Mouse (Mus musculus): Measurements from ENCODE around the gene Txn1.

The Txn1 gene

DNA sequence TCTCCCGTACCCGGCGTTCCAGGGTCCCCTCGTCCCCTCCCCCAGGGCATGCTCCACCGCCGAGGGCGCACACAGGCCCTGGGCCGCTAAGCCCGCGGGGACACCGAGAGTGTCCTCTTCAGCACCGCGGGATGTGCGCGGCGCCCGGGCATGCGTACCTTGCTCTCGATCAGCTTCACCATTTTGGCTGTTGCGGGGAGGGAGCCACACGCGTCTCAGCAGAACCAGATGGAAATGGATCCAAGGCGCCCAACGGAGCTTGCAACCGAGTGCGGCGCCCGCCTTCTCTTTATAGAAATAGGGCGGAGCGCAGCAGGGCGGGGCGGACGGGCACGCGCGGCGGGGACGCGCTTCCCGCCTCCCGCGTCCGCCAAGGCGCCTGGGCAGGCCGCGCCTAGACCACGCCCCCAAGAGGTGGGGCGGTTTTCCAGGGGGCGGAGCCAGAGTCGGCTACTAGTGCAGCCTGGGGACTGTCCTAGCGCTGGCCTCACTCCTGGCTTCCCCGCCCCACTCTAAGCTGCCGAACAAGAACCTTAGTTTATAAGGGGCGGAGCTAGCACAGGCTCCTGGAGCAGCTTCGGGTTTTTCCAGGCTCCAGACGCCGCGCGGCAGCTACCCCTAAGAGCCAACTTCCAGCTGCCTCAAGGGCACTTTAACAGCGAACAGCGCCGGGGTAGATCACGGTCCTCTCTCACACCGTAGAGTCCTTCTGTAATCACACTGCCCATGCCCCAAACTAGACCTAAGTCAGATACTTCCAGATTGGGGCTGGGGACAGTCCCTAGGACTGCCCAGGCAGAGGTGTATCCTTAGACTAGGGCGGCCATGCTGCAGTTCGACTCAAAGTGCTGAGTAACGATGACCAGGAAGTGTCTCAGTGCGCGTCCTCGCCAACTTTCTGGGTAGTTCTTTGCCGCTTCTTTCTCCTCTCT, at the start of gene Txn1:
Gene Txn1, minus strand, starts transcription at position 383 of the 932 bp plus-strand sequence.
- DNase-seq (ENCODE audit: low spot score) = peak; percentile 97

DNA sequence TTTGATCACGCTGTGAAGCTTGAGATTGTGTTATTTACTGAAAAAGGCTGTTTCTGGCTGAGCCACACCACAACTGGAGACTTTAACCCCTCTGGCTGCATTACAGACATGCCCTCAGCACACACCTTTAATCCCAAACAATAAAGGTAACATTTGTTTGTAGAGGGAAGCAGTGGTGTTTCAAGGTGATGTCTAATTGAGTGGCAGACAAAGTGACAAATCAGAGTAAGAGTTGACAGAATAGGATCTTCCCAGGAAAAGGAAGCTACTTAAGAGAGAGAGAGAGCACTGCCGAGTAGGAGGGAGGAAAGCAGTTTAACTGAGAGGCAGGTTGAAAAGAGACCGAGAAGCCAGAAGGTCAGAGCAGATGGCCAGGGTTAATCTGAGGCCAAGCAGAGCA, 47.3 kb upstream of the Txn1 start:
- DNase-seq (ENCODE audit: low spot score) = no peak

DNA sequence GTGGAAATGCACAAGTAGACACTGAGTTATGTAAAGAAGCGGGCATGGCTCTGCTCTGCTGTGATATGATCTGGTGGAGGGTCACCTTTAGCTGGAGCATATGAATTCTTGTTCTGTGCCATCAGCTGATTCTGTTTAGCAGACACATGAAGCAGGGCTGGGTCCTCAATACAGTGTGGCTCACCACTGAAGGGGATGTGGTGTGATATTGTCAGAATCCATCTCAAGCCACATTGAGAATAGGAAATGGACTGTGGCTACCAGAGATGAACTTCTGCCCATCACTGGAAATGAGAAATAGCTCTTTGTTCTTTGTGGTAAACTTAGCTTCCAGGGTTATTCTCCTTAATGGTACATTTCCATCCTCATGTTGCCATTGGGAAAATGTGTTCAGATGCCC, 35.2 kb upstream of the Txn1 start:
- no peak for DNase-seq (ENCODE audit: low spot score)

DNA sequence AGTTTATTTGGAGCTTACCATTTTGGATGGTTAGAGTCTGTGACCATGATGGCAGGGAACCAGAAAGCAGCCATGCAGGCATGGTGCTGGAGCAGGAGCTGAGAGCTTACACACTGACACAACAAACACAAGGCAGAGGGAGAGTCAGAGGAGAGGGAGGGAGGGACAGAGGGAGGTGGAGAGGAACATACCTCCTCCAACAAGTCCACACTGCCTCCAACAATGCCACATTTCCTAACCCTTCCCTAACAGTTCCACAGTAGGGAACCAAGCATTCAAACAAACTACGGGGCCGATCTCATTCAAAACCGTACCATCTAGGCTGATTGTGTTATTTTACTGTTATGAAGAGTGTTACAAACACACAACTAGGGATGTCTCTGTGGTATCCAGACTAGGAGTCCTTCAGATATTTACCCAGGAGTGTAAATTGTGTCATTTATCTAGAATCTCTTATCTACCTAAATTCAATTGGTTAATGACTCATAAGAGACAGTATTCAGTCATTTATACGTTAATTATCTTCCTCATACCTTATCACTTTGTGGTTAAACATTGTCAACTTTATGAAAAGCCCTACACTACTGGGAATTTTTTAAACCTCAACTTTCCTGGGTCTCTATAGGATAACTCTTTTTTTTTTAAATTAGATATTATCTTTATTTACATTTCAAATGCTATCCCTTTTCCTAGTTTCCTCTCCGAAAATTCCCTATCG, 18.3 kb upstream of the Txn1 start:
- DNase-seq (ENCODE audit: low spot score) = no peak

DNA sequence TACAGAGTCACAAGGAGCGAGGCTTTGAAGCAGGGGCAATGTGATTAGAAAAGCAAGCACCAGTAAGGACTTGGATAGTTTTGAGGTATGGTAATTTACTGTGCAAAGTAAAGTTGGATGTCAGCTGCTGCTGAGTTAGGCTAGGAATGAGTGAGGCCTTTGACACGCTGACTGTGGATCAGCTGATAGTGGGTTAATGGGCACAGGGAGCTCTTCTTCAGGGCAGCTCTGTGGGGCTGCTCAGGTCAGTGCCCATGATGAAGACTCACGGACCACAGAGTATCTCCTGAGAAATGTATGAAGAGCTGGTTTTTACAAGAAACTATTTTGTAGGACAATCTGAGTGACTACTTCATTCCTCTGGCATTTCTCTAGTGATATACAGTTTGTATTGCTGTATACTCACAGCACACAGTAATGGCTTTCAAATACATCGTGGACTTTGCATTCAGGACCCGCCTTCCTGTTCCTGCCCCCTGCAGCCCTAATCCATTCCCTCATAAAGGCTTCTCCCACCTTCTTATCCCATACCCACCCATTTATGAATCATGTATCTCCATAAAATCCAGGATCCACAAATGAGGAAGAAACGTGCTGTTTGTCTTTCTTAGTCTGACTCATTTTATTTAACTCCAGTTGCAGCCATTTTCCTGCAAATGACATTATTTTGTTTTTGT, 17.5 kb upstream of the Txn1 start:
- DNase-seq (ENCODE audit: low spot score) = no peak

GRCm38 (mm10) chr4:57970285-57970684, 14.1 kb upstream of the Txn1 start:
- no peak for DNase-seq (ENCODE audit: low spot score)

DNA sequence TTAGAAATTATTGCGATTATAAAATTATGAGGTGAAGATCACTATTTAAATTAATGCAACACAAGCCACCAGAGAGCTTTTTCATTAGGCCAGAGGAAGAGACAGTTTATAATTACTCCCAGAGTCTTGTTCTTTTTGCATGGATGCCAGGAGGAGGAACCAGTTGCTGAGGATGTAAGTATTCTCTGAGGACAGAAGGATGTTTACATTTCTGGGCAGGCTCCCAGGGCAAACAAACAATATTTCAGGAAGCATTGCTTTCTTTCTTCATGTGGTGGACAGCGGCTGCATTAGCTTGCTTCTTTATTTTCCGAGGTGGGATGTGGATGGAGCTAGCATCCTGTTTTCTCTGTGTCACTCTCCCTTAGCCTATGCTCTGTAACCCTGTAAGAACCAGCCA, 11.0 kb upstream of the Txn1 start:
- DNase-seq (ENCODE audit: low spot score) = no peak

DNA sequence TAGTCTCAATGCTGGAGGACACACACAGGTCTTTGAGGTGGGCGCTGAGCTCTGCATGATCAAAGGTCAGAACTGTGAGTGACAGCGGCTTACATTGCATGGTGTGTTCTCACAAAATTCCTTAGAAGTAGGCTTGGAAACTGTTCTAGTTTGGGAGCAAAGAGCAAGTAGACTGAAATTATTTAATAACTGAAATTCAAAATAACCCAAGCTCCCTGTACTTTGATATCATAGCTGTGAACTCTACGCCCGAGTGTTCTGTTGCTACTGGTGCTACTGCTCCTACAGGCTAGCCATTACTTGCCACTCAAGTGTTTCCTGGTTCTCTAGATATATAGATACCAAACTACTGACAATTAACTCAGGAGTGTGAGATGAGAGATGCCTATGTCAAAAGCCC, 9.3 kb upstream of the Txn1 start:
- no peak for DNase-seq (ENCODE audit: low spot score)

DNA sequence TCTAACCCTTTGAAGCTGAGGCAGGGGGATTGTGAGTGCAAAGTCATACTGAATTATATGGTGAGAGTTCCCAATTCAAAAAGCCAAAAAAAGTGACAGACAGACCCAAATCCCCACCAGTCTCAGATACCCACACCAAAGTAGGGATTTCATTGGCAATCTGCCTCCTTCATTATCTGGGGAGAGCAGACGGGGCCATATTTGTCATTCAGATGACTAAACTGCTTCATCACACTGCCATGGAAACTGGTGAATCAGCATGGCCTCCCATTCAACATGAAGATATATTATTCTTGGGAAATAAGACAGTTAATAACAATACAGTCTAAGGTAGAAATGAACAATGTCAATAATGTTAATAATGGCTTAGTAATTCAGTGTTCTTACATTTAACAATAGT, 7.9 kb upstream of the Txn1 start:
- no peak for DNase-seq (ENCODE audit: low spot score)

DNA sequence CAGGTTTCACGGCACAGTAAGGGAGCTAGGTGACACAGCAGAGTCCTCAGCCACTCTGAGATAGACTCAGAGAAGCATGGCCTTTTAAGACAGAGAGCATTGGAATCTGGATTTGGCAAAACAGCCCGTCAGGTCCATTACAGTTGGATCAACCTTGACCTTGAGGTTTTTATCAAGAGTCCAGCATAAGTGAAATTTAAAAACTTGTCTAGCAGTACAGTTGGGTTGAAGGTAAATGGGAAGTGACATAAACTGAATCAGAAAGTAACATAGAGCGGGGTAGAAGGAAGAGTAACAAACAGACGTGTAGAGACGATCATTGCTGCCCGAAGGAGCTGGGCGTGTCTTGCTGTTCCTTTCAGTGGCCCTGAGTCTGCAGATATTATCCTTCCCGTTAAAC, 2.8 kb upstream of the Txn1 start:
- no peak for DNase-seq (ENCODE audit: low spot score)

GRCm38 (mm10) chr4:57958098-57958497, 1.9 kb upstream of the Txn1 start:
- DNase-seq (ENCODE audit: low spot score) = no peak

DNA sequence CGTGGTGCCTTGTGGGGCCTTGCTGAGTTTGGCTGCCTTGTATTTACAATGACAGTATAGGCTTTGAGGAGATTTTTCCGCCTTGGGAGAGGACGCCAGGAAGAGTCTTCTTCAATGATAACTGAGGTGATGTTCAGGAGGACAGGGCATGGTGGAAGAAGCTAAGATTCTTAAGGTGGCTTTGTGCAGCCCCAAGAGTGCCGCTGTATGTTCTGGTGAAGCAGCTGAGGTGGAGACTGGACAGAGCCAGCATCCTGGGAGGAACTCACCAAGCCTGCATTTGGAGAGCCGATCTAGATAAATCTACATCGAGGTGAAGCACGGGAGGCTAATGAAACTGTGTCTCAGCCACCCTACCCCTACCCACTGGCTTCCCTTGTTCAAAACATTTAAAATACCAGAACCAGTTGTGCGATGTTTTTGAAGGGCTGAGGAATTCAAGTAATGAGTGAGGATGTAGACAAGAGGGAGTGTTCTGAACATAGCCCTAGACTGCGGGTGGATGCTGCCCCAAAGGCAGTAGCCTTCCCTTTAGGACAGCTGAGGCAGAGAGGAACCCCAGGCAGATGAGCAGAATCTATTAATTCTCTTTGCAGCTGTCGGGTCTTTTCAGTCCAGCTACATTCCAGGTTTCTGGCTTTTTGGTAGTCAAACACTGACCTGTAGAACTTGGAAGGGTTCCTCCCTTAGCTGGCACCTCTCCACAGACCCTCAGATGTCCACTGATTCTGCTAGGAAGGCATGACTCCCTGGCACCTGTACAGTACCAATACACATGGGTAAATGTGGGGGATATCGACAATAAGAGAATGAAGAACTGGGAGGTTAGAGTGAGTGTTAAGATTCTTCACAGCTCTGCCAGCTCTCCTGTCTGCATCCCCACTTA, 1.2 kb upstream of the Txn1 start:
- no peak for DNase-seq (ENCODE audit: low spot score)

DNA sequence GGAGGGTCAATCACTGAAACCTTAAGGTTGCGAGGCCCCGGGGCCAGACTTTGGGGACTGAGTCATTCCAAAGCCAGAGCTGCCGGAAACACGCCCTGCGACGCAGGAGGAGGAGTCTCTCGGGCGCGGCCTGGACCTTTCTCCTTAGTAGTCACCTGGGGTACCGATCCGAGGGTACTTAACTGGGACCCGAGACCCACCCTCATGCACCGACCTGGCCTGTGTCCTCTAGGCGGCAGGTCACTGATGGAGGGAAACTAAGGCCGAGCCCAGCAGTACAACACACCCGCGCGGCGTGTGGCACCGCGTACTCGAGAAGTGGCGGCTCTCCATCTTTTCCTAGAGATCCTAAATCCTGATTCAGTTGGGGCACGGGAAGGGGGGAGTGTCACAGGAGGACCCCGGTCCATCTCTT, 660 bp downstream of the Txn1 start:
- peak; percentile 21 for DNase-seq (ENCODE audit: low spot score)

- DNase-seq (ENCODE audit: low spot score) = no peak
Observed at GRCm38 (mm10) chr4:57954991-57955390, 1.2 kb downstream of the Txn1 start.

DNA sequence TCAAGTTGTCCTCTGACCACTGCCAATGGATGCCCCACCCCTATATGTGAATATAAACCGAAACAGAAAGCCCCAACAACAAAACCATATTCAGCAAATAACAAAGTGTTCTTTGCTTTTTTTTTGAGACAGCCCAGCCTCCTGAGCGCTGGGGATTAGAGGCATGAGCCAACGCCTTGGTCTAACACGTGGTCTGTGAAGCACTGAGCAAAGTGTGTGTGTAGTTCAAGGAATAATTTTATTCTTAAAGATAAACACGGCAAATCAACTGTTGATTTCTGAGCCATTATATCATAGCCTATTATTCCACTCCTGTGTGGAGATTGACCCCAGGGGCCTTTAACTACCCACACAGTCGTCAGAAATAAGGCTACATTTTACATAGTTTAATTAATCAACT, 1.6 kb downstream of the Txn1 start:
- DNase-seq (ENCODE audit: low spot score) = no peak

- DNase-seq (ENCODE audit: low spot score) = no peak
Observed at GRCm38 (mm10) chr4:57953796-57954195, 2.4 kb downstream of the Txn1 start.

GRCm38 (mm10) chr4:57952891-57953290, 3.3 kb downstream of the Txn1 start:
- no peak for DNase-seq (ENCODE audit: low spot score)

- DNase-seq (ENCODE audit: low spot score) = no peak
Observed at GRCm38 (mm10) chr4:57952416-57952815, 3.8 kb downstream of the Txn1 start.

DNA sequence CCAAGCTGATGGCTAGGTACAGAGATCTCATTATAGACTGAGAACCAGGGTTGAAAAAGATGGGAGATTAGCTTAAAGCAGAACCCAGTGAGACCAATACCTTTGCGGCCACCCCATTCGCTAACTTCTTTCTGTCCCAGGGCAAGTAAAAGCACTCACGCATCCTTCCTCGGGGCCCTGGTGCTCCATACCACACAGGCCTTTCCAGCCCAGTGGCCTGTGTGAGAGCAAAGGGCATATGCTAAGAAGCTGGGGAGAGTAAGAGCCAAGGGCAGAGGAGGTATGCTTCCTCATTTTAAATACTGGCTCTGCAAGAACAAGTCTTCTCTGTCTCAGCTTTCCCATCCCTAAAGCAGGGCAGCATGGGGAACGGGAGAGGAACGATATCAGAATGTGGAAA, 6.3 kb downstream of the Txn1 start:
- DNase-seq (ENCODE audit: low spot score) = no peak

DNA sequence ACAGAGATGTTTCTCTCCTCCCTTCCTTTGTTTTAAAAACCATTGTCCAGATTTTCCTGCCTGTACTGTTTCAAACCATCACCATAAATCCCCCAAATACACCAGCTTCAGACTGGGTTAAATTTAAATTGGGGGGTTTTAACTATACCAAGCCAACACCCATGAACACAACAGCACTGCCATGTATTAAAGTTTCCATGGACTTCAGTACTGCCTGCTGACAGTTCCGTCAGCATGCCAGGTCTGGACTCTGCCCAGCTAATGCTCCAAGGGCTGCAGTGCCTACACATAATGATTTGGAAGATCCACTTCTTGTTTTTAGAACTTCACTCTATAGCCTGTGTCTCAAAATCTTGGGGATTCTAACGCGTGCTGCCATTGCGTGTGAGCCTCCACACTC, 8.7 kb downstream of the Txn1 start:
- DNase-seq (ENCODE audit: low spot score) = no peak

- DNase-seq (ENCODE audit: low spot score) = no peak
Observed at GRCm38 (mm10) chr4:57947036-57947435, 9.2 kb downstream of the Txn1 start.

- DNase-seq (ENCODE audit: low spot score) = no peak
Observed at GRCm38 (mm10) chr4:57942892-57943291, 13.3 kb downstream of the Txn1 start.
